In the genomic region with DNA sequence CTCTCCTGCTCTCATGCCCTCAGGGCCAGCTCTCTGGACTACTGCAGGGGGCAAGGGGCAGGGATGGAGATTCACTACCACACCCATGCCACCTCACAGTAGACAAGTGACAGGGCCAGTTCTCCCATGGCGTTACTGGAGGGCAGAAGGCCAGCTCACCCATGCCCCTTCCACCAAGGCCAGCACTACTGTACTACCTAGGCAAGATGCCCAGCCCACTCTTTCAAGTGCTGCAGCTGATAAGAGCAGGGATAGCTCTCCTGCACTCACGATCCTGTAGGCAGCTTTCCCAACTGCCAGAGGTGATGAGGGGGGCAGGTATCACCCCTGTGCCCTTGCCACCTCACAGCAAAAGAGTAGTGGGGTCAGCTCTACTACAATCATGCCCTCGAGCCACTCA, we compare ENCODE assay signal across 27 mouse cellular contexts.
A peak's percentile ranks its signal among the peaks of the same experiment; 100 is the strongest.
DNase-seq lines count a peak whose midpoint lies in the region; ATAC-seq lines count a peak whose summit lies in the region.
"Had no signal": no experiment of that assay in that cellular context is flagged by ENCODE, and none has a peak within 500 bp of the region (broad histone marks: within the 10 kb centered on the region; RNA-seq: fewer than 3 reads in every experiment).

No protein-coding gene starts in this region.

- H3K4me3 ChIP-seq in megakaryocyte, embryonic 14.5 days (replicated peaks): peak overlapping the region; percentile 8
- H3K4me3 ChIP-seq in heart, embryonic 16.5 days (ENCODE audit: low read length): no peak overlapping the region
- H3K4me3 ChIP-seq: forebrain, embryonic 13.5 days; gastrocnemius, adult 2 months; kidney, embryonic 15.5 days; left cerebral cortex, adult 2 months; liver, embryonic 15.5 days; midbrain, embryonic 12.5 days had no signal

- peaks cover 5% of the 10 kb centered on the region for H3K27me3 ChIP-seq in megakaryocyte, embryonic 14.5 days (replicated peaks)
- no peaks in the 10 kb centered on the region for H3K27me3 ChIP-seq in heart, embryonic 16.5 days (ENCODE audit: control insufficient read depth, insufficient read depth, low read length)
- H3K27me3 ChIP-seq: forebrain, embryonic 13.5 days; kidney, embryonic 15.5 days; liver, embryonic 15.5 days; midbrain, embryonic 12.5 days had no signal

- no peak for ATAC-seq in megakaryocyte, adult 5-6 weeks (ENCODE audit: poor library complexity, severe bottlenecking)
- peak; percentile 58 for ATAC-seq in heart, embryonic 16.5 days (replicated peaks; ENCODE audit: extremely low read depth, insufficient read depth, low FRiP score)
- ATAC-seq in granulocyte monocyte progenitor cell, adult 5-6 weeks (replicated peaks; ENCODE audit: poor library complexity, severe bottlenecking): no peak
- ATAC-seq: forebrain, embryonic 13.5 days; lung, postnatal 0 days had no signal

- no peak overlapping the region for H3K27ac ChIP-seq in heart, embryonic 16.5 days (ENCODE audit: low read length)
- H3K27ac ChIP-seq: forebrain, embryonic 13.5 days; gastrocnemius, adult 2 months; kidney, embryonic 15.5 days; left cerebral cortex, adult 2 months; liver, embryonic 15.5 days; macrophage; midbrain, embryonic 12.5 days had no signal

- H3K36me3 ChIP-seq in megakaryocyte, embryonic 14.5 days (replicated peaks; ENCODE audit: low read length): no peaks in the 10 kb centered on the region
- H3K36me3 ChIP-seq in heart, embryonic 16.5 days (ENCODE audit: control insufficient read depth, insufficient read depth): no peaks in the 10 kb centered on the region
- H3K36me3 ChIP-seq: kidney, embryonic 15.5 days; liver, embryonic 15.5 days; midbrain, embryonic 12.5 days had no signal

- peak; percentile 6 for DNase-seq in adrenal gland, postnatal 14 days
- no peak for DNase-seq in adrenal gland, adult 2 months
- peak; percentile 59 for DNase-seq in heart, postnatal 4 days
- DNase-seq in ovary, postnatal 36 days (ENCODE audit: low spot score): no peak
- DNase-seq: cerebellum, adult 11-12 months; cerebellum, postnatal 25 days; embryo, embryonic 11 days; gastrocnemius, adult 2 months; kidney, adult 11 months; kidney, postnatal 36 days; layer of hippocampus, adult 9-11 months; left cerebral cortex, postnatal 4 days; liver; right cerebral cortex, postnatal 14 days; spleen, adult 18-20 months; thymus, postnatal 14 days had no signal

- 35% methylated on average over 3 of the region's 3 CpGs for WGBS in heart, embryonic 16.5 days

- H3K9ac ChIP-seq in heart, embryonic 16.5 days (ENCODE audit: low read length): no peak overlapping the region
- H3K9ac ChIP-seq: forebrain, embryonic 13.5 days; kidney, embryonic 15.5 days; liver, embryonic 15.5 days; midbrain, embryonic 12.5 days had no signal

- H3K9me3 ChIP-seq in megakaryocyte, embryonic 14.5 days: no peaks in the 10 kb centered on the region; the same call in 1 of the 2 replicates
- no peaks in the 10 kb centered on the region for H3K9me3 ChIP-seq in heart, embryonic 16.5 days (replicated peaks; ENCODE audit: control insufficient read depth, low read length)
- H3K9me3 ChIP-seq: forebrain, embryonic 13.5 days; kidney, embryonic 15.5 days; liver, embryonic 15.5 days; midbrain, embryonic 12.5 days had no signal

- no peaks in the 10 kb centered on the region; the same call in 1 of the 2 replicates for H3K4me1 ChIP-seq in megakaryocyte, embryonic 14.5 days
- H3K4me1 ChIP-seq in heart, embryonic 16.5 days (ENCODE audit: control insufficient read depth, insufficient read depth, low read length): peaks cover 2% of the 10 kb centered on the region; the same call in 1 of the 2 replicates
- H3K4me1 ChIP-seq: forebrain, embryonic 13.5 days; kidney, embryonic 15.5 days; liver, embryonic 15.5 days; midbrain, embryonic 12.5 days had no signal

- no peak overlapping the region for H3K4me2 ChIP-seq in heart, embryonic 16.5 days (ENCODE audit: low read depth, low read length)
- H3K4me2 ChIP-seq: forebrain, embryonic 13.5 days; kidney, embryonic 15.5 days; liver, embryonic 15.5 days; midbrain, embryonic 12.5 days had no signal

Comparison
In these comparisons a context has a peak if more than half of its experiments do, and no peak if none do; other contexts are left out.
1. DNase-seq: peak in adrenal gland, postnatal 14 days (single experiment) and heart, postnatal 4 days (single experiment); none in adrenal gland, adult 2 months (single experiment) and ovary, postnatal 36 days (single experiment).